Mouse (Mus musculus) embryonic facial prominence, embryonic 14.5 days (tissue): ENCODE results near the gene Copz2. TPM values are rescaled to one million over a fixed set of nuclear protein-coding genes. Genes with fewer than 3 reads are reported as not detected.

Source experiments
- ATAC-seq: fragments of 200-750 bp; cut with Nextera tagmentation; 2 replicates; pipeline ENCODE4 v1.8.0; 2017; ENCODE audit warnings: low read depth, moderate number of reproducible peaks, moderate TSS enrichment
- DNase-seq: peaks from one replicate; pipeline ENCODE4 v3.0.0-alpha.2; 2015; ENCODE audit warnings: low spot score
- H3K27ac ChIP-seq: fragments of 300-500 bp; sonication (generic); replicated peaks from 2 replicates; pipeline ENCODE4 v1.5.1; 2014; ENCODE audit warnings: low read depth, mild to moderate bottlenecking, low read length, moderate library complexity
- H3K27me3 ChIP-seq: fragments of 300-500 bp; sonication (generic); replicated peaks from 2 replicates; pipeline ENCODE4 v1.6.1; 2014; ENCODE audit warnings: low read length; ENCODE audit not compliant: control insufficient read depth, insufficient read depth
- H3K36me3 ChIP-seq: fragments of 300-500 bp; sonication (generic); 2 replicates; pipeline ENCODE4 v1.6.1; 2014; ENCODE audit warnings: low read length, mixed read lengths; ENCODE audit not compliant: control insufficient read depth, insufficient read depth
- H3K4me1 ChIP-seq: fragments of 300-500 bp; sonication (generic); 2 replicates; pipeline ENCODE4 v1.6.1; 2014; ENCODE audit warnings: antibody characterized with exemption, low read length; ENCODE audit not compliant: control insufficient read depth, insufficient read depth
- H3K4me2 ChIP-seq: fragments of 300-500 bp; sonication (generic); 2 replicates; pipeline ENCODE4 v1.6.1; 2014; ENCODE audit warnings: low read depth, mild to moderate bottlenecking, low read length, moderate library complexity, mixed read lengths
- H3K4me3 ChIP-seq: fragments of 300-500 bp; sonication (generic); 2 replicates; pipeline ENCODE4 v1.5.1; 2014; ENCODE audit warnings: low read depth, mild to moderate bottlenecking, low read length
- H3K9ac ChIP-seq: fragments of 300-500 bp; sonication (generic); 2 replicates; pipeline ENCODE4 v1.6.1; 2014; ENCODE audit warnings: low read depth, mild to moderate bottlenecking, low read length, moderate library complexity, mixed read lengths
- H3K9me3 ChIP-seq: fragments of 300-500 bp; sonication (generic); 2 replicates; pipeline ENCODE4 v1.6.1; 2016; ENCODE audit warnings: low read length; ENCODE audit not compliant: control insufficient read depth
- WGBS: fragments of 180-500 bp; shearing (Covaris S2); extraction: QIAGEN DNeasy Blood & Tissue Kit; methylation state at CpG from one replicate; pipeline ENCODE4 v1.1.7; 2014; 5-methylcytosine and 5-hydroxymethylcytosine counted together
- polyA plus RNA-seq: library from polyadenylated mRNA; unstranded; fragments of >200 nt; fragmentation: Nextera tagmentation; extraction: Ambion mirVana; gene quantifications from 2 replicates; pipeline ENCODE4 v1.2.1, GENCODE M21; 2014

Copz2 gene
- polyA plus RNA-seq, 1 experiment from 2014 or later: 237 TPM

DNA sequence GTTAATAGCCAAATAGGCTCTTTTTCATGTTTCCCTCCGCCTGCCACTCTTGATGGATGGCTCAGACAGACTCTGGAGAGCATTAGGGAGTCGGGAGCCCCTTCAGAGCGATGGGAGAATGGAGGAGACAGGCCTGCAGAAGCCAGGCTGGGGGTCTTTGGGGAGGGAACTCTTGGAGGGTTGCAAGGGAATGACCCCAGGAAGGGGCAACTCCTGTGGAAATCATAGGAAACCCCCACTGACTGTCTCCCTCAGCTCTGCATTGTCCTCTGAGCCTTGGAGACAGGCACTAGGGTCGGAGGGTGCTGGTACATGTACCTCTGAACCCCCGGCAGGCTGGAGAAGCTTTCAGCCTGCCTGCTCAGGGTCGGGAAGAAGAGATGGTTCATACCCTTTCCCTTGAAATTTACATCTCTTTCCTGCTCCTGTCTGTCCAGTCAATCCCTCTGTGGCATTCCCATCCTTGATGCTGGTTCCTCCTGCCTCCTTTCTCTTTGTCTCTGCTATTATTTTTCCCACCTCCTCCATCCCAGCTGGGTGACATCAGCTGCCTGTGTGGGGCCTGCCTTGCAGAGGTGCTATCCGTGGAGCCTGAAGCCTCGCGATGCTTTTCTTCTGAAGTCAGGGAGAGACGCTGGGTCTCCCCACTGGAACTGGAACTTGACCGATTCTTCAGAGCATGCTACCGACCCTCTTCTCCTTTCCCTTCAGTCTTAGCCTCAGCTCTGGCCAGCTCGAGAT lies 26.8 kb downstream of the Copz2 start:
- H3K4me1 ChIP-seq: peaks cover 31% of the 10 kb centered on the region
- no peaks in the 10 kb centered on the region for H3K36me3 ChIP-seq
- H3K27me3 ChIP-seq: 0 out of 2 replicates have a peak, but pooled peaks cover 3% of the 10 kb centered on the region
- ATAC-seq (peak; percentile 31; the same call in 1 of the 2 replicates), DNase-seq (no peak)
- H3K27ac ChIP-seq: peak overlapping the region; percentile 76
- H3K9me3 ChIP-seq: no peaks in the 10 kb centered on the region
- peak overlapping the region; percentile 50 for H3K9ac ChIP-seq
- 7% methylated on average over 13 of the region's 13 CpGs for WGBS
- peak overlapping the region; percentile 38; the same call in 1 of the 2 replicates for H3K4me3 ChIP-seq
- peak overlapping the region; percentile 86 for H3K4me2 ChIP-seq

DNA sequence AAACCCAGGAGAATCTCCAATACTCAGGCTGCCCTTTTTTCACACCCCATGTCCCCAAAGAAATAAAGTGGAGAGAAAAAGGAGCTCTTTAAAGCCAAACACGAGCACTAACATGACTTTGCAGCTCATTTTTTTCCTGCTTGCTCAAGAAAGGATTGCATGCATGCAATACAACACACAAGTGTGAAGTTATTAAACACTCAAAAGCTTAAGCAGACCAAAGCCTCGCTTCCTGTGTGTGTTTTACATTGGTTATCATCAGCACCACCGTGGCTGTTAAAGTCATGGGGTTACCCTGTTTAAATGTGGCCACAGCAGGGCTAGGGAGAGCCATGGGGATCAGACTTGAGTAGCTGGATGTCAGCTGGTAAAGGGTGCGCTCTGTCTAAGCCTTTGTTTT lies 27.4 kb downstream of the Copz2 start:
- peak overlapping the region; percentile 49; the same call in 1 of the 2 replicates for H3K9ac ChIP-seq
- H3K36me3 ChIP-seq: no peaks in the 10 kb centered on the region
- DNase-seq (no peak), ATAC-seq (no peak)
- H3K4me3 ChIP-seq: no peak overlapping the region
- H3K4me1 ChIP-seq: peaks cover 31% of the 10 kb centered on the region
- H3K27ac ChIP-seq: peak overlapping the region; percentile 76; the same call in 1 of the 2 replicates
- WGBS: 42% methylated on average over 4 of the region's 4 CpGs
- H3K9me3 ChIP-seq: no peaks in the 10 kb centered on the region
- H3K27me3 ChIP-seq: 0 out of 2 replicates have a peak, but pooled peaks cover 3% of the 10 kb centered on the region
- H3K4me2 ChIP-seq: no peak overlapping the region

DNA sequence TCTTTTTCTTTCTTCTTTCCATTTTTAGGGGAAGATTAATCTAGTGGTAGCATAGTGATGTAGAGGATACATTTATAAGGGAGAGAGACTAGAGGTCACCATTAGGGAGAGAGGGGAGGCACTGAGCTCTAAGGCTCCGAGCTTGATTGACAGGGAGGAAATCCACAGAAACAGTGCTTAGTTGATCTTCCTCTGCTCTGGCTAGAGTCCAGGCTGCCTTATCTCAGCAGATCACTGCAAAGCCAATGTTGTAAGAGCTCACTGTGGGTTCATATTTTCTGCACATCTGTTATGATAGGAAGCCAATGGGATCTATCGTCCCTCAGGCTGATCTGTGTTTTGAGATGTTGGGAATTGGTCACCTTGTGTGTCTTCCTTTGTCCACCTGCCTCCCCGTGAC lies 29.0 kb downstream of the Copz2 start:
- 47% methylated on average over 3 of the region's 3 CpGs for WGBS
- H3K27ac ChIP-seq: no peak overlapping the region
- H3K4me1 ChIP-seq: peaks cover 20% of the 10 kb centered on the region
- H3K9me3 ChIP-seq: no peaks in the 10 kb centered on the region
- H3K4me2 ChIP-seq: no peak overlapping the region
- no peak overlapping the region for H3K9ac ChIP-seq
- H3K4me3 ChIP-seq: no peak overlapping the region
- DNase-seq (no peak), ATAC-seq (no peak)
- H3K27me3 ChIP-seq: 0 out of 2 replicates have a peak, but pooled peaks cover 3% of the 10 kb centered on the region
- no peaks in the 10 kb centered on the region for H3K36me3 ChIP-seq

DNA sequence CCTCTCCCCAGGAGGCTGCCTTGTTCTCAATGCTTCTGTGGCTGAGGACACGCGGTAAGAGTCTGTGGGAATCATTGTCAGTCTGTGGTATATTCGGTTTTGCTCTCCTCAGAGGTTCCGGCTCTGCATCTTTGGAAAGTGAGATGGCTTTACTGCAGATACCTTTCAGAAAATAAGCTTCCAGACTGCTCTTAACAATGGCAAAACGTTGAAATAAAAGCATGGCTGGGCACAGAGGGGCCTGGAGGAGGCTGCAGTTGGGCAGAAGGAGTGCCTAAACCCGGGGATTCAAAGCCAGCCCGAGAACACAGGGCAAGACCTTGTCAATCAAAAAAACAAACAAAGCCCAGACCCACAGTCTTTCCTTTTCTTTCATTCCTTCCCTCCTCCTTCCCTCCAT lies 29.7 kb downstream of the Copz2 start:
- Histone ChIP-seq H3K27ac (no peak overlapping the region), H3K27me3 (0 out of 2 replicates have a peak, but pooled peaks cover 3% of the 10 kb centered on the region), H3K9ac (no peak overlapping the region), H3K4me3 (no peak overlapping the region), H3K36me3 (no peaks in the 10 kb centered on the region), H3K4me2 (no peak overlapping the region), H3K4me1 (peaks cover 15% of the 10 kb centered on the region), H3K9me3 (no peaks in the 10 kb centered on the region)
- WGBS: 31% methylated on average over 7 of the region's 7 CpGs
- ATAC-seq: no peak
- no peak for DNase-seq

DNA sequence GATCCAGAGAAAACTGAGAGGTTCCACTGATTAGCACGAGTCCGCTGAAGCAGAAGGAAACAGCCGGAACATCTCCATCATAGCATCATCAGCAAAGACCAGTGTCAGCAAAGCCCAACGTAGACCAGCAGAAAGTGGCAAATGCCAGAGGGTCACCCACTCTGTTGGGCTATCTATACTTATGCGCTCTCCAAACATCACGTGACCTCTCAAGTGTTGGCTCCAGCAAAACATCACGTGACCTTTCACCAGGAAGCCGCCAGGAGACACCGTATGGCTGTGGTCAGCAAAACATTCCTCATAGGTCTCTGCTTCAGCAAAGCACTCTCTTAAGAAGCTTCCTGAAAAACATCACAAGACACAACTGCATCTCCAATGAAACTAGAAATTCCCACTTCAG lies 30.6 kb downstream of the Copz2 start:
- ATAC-seq: no peak
- H3K4me1 ChIP-seq: peaks cover 11% of the 10 kb centered on the region

DNA sequence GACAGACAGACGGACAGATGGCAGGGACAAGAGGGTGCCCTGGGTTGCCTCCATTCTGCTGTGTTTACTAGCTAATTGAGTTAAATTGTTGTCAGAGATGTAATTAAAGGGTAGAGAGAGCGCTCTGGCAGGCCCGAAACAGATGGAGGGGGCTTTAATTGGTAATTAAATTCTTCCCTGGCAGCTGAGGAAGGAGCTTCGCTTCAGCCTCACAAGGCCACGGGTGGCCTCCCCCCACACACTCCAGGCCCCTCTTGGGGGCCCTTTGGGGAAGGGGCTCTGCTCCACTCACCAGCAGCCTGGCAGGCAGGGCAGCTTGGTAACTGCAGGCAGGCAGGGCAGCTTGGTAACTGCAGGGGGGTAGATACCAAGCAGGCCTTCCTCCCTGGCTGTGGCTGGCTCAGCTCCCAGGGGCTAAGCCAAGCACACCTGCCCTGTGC lies 36.3 kb downstream of the Copz2 start:
- ATAC-seq: peak; percentile 69
- peak overlapping the region; percentile 52; the same call in 1 of the 2 replicates for H3K27ac ChIP-seq
- WGBS: 31% methylated on average over 5 of the region's 5 CpGs

More for the DNA sequence above, 30.6 kb downstream of the Copz2 start:
- Histone ChIP-seq H3K9ac (no peak overlapping the region), H3K27ac (no peak overlapping the region), H3K27me3 (0 out of 2 replicates have a peak, but pooled peaks cover 3% of the 10 kb centered on the region), H3K4me3 (no peak overlapping the region), H3K9me3 (no peaks in the 10 kb centered on the region), H3K4me2 (no peak overlapping the region), H3K36me3 (no peaks in the 10 kb centered on the region)
- 82% methylated on average over 9 of the region's 9 CpGs for WGBS
- no peak for DNase-seq

DNA sequence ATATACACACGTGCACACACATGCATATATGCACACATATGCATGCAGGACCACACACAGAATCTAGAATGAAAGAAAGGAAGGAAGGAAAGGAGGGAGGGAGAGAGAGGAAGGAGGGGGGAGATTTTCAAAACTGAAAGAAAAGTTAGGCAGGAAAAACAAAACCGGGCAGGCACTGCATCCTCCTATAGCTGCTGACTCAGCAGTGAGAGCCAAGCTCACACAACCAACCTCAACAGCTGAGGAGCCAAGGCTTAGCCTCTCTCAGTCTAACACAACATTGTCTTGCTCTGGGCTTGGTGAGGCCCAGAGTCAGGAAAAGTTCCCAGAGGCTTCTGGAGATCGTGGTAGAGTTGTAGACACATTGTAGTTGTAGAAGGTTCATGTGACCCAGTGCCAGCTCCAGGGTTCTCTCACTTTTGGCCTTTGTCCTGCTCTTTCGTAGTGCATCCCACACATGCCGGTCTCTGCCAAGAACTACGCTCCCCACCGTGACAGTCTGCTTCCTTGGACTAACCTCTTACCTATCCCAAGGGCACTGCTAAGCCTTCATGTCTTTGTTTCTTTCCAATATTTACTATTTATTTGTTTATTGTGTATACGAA lies 37.4 kb downstream of the Copz2 start:
- ATAC-seq: no peak
- Histone ChIP-seq H3K9ac (no peak overlapping the region), H3K4me2 (no peak overlapping the region), H3K4me1 (peaks cover 6% of the 10 kb centered on the region), H3K27ac (no peak overlapping the region), H3K4me3 (no peak overlapping the region), H3K9me3 (no peaks in the 10 kb centered on the region), H3K36me3 (no peaks in the 10 kb centered on the region), H3K27me3 (no peaks in the 10 kb centered on the region)
- 73% methylated on average over 8 of the region's 8 CpGs for WGBS
- DNase-seq: no peak

More for the DNA sequence above, 36.3 kb downstream of the Copz2 start:
- DNase-seq: peak; percentile 65
- peaks cover 6% of the 10 kb centered on the region for H3K4me1 ChIP-seq
- H3K27me3 ChIP-seq: no peaks in the 10 kb centered on the region
- no peak overlapping the region for H3K4me3 ChIP-seq
- peak overlapping the region; percentile 5; the same call in 1 of the 2 replicates for H3K9ac ChIP-seq
- no peak overlapping the region for H3K4me2 ChIP-seq
- no peaks in the 10 kb centered on the region for H3K9me3 ChIP-seq
- no peaks in the 10 kb centered on the region for H3K36me3 ChIP-seq

DNA sequence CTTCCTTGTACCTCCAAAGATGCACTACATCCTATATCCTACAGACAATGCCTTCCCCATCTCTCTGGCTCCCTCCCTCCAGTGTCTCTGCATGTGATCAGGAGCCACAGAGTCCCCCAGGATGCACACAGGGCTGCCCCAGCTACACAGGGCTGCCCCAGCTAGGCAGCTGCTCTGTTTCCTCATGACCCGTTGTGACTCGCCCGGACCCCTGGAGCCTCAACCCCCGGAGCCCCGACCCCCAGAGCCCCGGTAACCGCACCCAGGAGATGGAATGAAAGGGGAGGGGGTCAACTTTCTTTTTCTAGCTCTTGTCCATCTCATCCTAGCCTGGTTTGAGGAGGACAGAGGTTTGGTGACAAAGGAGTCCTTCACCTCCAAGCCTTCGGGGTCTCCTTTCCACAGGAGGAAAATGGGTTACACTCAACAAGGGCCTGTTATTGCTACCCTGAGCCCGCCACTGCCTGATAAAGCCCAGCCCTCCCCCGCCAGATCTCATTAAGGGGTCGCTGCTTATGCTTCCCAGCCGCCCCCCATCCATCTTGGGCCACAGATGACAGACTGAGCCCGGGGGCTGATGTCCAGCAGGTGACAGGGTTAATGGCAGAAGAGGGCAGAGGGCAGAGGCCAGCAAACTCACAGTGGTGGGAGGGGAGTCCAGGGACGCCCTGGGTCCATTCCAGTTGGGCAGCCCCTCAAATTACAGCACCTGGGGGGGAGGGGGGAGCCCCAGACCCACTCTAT lies 42.3 kb downstream of the Copz2 start:
- H3K4me1 ChIP-seq: no peaks in the 10 kb centered on the region
- H3K4me2 ChIP-seq: no peak overlapping the region
- no peaks in the 10 kb centered on the region for H3K27me3 ChIP-seq
- WGBS: 25% methylated on average over 13 of the region's 14 CpGs
- H3K9ac ChIP-seq: no peak overlapping the region
- H3K27ac ChIP-seq: no peak overlapping the region
- DNase-seq: no peak
- no peaks in the 10 kb centered on the region for H3K36me3 ChIP-seq
- H3K4me3 ChIP-seq: no peak overlapping the region
- no peak for ATAC-seq
- H3K9me3 ChIP-seq: no peaks in the 10 kb centered on the region
